8 mouse cellular contexts compared by ENCODE assay signal in genomic region chr1:153742374-153743155, GRCm38 (mm10). TPM values are rescaled to one million over a fixed set of nuclear protein-coding genes. Genes with fewer than 3 reads are reported as not detected.
DNase-seq lines count a peak whose midpoint lies in the region; ATAC-seq and TF ChIP-seq lines count a peak whose summit lies in the region.

No protein-coding gene starts in this region.

- H3K4me3 ChIP-seq in forebrain, embryonic 16.5 days (replicated peaks; ENCODE audit: low read length), result peak overlapping the region; percentile 53
- H3K4me3 ChIP-seq in hindbrain, postnatal 0 days (ENCODE audit: low read length), result no peak overlapping the region
- H3K4me3 ChIP-seq in limb, embryonic 11.5 days (ENCODE audit: low read depth, low read length), result no peak overlapping the region
- H3K4me3 ChIP-seq in myocyte, result peak overlapping the region; percentile 39
- no peak overlapping the region for H3K4me3 ChIP-seq in stomach, postnatal 0 days (ENCODE audit: low read depth, low read length)

- peak overlapping the region; percentile 70 for H3K4me2 ChIP-seq in forebrain, embryonic 16.5 days (ENCODE audit: low read length)
- H3K4me2 ChIP-seq in hindbrain, postnatal 0 days (ENCODE audit: low read depth, low read length), result peak overlapping the region; percentile 69; the same call in 1 of the 2 replicates
- no peak overlapping the region for H3K4me2 ChIP-seq in limb, embryonic 11.5 days (ENCODE audit: low read depth, severe bottlenecking)
- peak overlapping the region; percentile 80 for H3K4me2 ChIP-seq in myocyte (ENCODE audit: low read depth)
- no peak overlapping the region for H3K4me2 ChIP-seq in stomach, postnatal 0 days (replicated peaks; ENCODE audit: low read depth)

- no peak overlapping the region for H3ac ChIP-seq in myocyte (ENCODE audit: control insufficient read depth, insufficient read length)

- H3K27me3 ChIP-seq in forebrain, embryonic 16.5 days (replicated peaks; ENCODE audit: control insufficient read depth, insufficient read depth, low read length), result no peaks in the 10 kb centered on the region
- no peaks in the 10 kb centered on the region for H3K27me3 ChIP-seq in hindbrain, postnatal 0 days (ENCODE audit: insufficient read depth, low read length)
- H3K27me3 ChIP-seq in limb, embryonic 11.5 days (ENCODE audit: control insufficient read depth, insufficient read depth, low read length), result peaks cover 14% of the 10 kb centered on the region; the same call in 1 of the 2 replicates
- H3K27me3 ChIP-seq in myocyte (ENCODE audit: control insufficient read depth, insufficient read depth, insufficient read length), result no peaks in the 10 kb centered on the region
- H3K27me3 ChIP-seq in stomach, postnatal 0 days (ENCODE audit: control insufficient read depth, insufficient read depth, low read length), result peaks cover 3% of the 10 kb centered on the region; the same call in 1 of the 2 replicates

- H3K27ac ChIP-seq in forebrain, embryonic 16.5 days (ENCODE audit: low read length), result no peak overlapping the region
- no peak overlapping the region for H3K27ac ChIP-seq in hindbrain, postnatal 0 days
- H3K27ac ChIP-seq in limb, embryonic 11.5 days (replicated peaks; ENCODE audit: low read depth, low read length), result no peak overlapping the region
- H3K27ac ChIP-seq in stomach, postnatal 0 days (replicated peaks), result no peak overlapping the region

- DNase-seq in ovary, postnatal 10 days (ENCODE audit: low spot score), result peak; percentile 55
- no peak for DNase-seq in ovary, adult 18-20 months (ENCODE audit: low spot score)
- peak; percentile 66 for DNase-seq in cerebellum, adult 11-12 months
- peak; percentile 92 for DNase-seq in hindbrain, postnatal 0 days (ENCODE audit: low spot score)
- DNase-seq in limb, embryonic 11.5 days (ENCODE audit: low spot score), result peak; percentile 88
- peak; percentile 72 for DNase-seq in stomach, postnatal 0 days (ENCODE audit: low spot score)

- peaks cover 4% of the 10 kb centered on the region for H3K79me2 ChIP-seq in myocyte (ENCODE audit: control insufficient read depth, insufficient read depth)

- no peak for ATAC-seq in forebrain, embryonic 16.5 days
- no peak for ATAC-seq in hindbrain, postnatal 0 days
- no peak for ATAC-seq in limb, embryonic 11.5 days (ENCODE audit: insufficient number of reproducible peaks, low FRiP score, low TSS enrichment, low read depth)
- ATAC-seq in stomach, postnatal 0 days (ENCODE audit: low FRiP score, low TSS enrichment), result no peak

- no peak for TF ChIP-seq POLR2A in myocyte (IDR thresholded peaks at IDR 0.05; ENCODE audit: insufficient read length, low read depth)

- WGBS in forebrain, embryonic 16.5 days, result 53% methylated on average over 11 of the region's 11 CpGs
- 49% methylated on average over 11 of the region's 11 CpGs for WGBS in hindbrain, postnatal 0 days
- WGBS in limb, embryonic 11.5 days, result 56% methylated on average over 11 of the region's 11 CpGs
- 48% methylated on average over 11 of the region's 11 CpGs for WGBS in stomach, postnatal 0 days

- TF ChIP-seq CTCF in hindbrain, postnatal 0 days (IDR thresholded peaks at IDR 0.05; ENCODE audit: low read depth), result peak; percentile 97
- peak; percentile 97 for TF ChIP-seq CTCF in stomach, postnatal 0 days (IDR thresholded peaks at IDR 0.05; ENCODE audit: low read depth)

- TF ChIP-seq EP300 in stomach, postnatal 0 days (optimal IDR thresholded peaks at IDR 0.05), result no peak

- no peak overlapping the region for H3K9ac ChIP-seq in forebrain, embryonic 16.5 days (replicated peaks; ENCODE audit: low read depth, low read length)
- H3K9ac ChIP-seq in hindbrain, postnatal 0 days (replicated peaks; ENCODE audit: low read length), result no peak overlapping the region
- H3K9ac ChIP-seq in limb, embryonic 11.5 days (ENCODE audit: low read length), result no peak overlapping the region
- H3K9ac ChIP-seq in stomach, postnatal 0 days (ENCODE audit: low read length), result no peak overlapping the region

- H3K9me3 ChIP-seq in forebrain, embryonic 16.5 days (ENCODE audit: control insufficient read depth, low read length), result no peaks in the 10 kb centered on the region
- no peaks in the 10 kb centered on the region for H3K9me3 ChIP-seq in hindbrain, postnatal 0 days (ENCODE audit: low read length)
- H3K9me3 ChIP-seq in limb, embryonic 11.5 days (ENCODE audit: control insufficient read depth, low read length), result no peaks in the 10 kb centered on the region
- H3K9me3 ChIP-seq in stomach, postnatal 0 days (ENCODE audit: control insufficient read depth, low read length), result no peaks in the 10 kb centered on the region

- peaks cover 40% of the 10 kb centered on the region for H3K4me1 ChIP-seq in forebrain, embryonic 16.5 days (replicated peaks; ENCODE audit: control insufficient read depth, insufficient read depth, low read length)
- 0 out of 2 replicates have a peak, but pooled peaks cover 6% of the 10 kb centered on the region for H3K4me1 ChIP-seq in hindbrain, postnatal 0 days (ENCODE audit: insufficient read depth, low read length)
- H3K4me1 ChIP-seq in limb, embryonic 11.5 days (ENCODE audit: control insufficient read depth, insufficient read depth, low read length), result peaks cover 3% of the 10 kb centered on the region; the same call in 1 of the 2 replicates
- H3K4me1 ChIP-seq in stomach, postnatal 0 days (replicated peaks; ENCODE audit: control insufficient read depth, insufficient read depth), result peaks cover 2% of the 10 kb centered on the region; the same call in 1 of the 2 replicates

- H3K36me3 ChIP-seq in forebrain, embryonic 16.5 days (ENCODE audit: control insufficient read depth, insufficient read depth), result no peaks in the 10 kb centered on the region
- H3K36me3 ChIP-seq in hindbrain, postnatal 0 days (ENCODE audit: insufficient read depth, low read length), result no peaks in the 10 kb centered on the region
- H3K36me3 ChIP-seq in limb, embryonic 11.5 days (ENCODE audit: control insufficient read depth, insufficient read depth, low read length), result no peaks in the 10 kb centered on the region
- peaks cover 3% of the 10 kb centered on the region for H3K36me3 ChIP-seq in myocyte (ENCODE audit: control insufficient read depth, insufficient read depth)
- no peaks in the 10 kb centered on the region for H3K36me3 ChIP-seq in stomach, postnatal 0 days (ENCODE audit: control insufficient read depth, insufficient read depth, low read length)

TF ChIP-seq in myocyte, 11 proteins besides CTCF, POLR2A, EP300 and RAD21:
- TF ChIP-seq MAX (IDR thresholded peaks at IDR 0.05; ENCODE audit: low read depth) (no peak), REST (IDR thresholded peaks at IDR 0.05; ENCODE audit: insufficient read depth, insufficient read length) (no peak), MYOD1 (IDR thresholded peaks at IDR 0.05; ENCODE audit: control insufficient read depth in 1 of 3, insufficient read length in 2 of 3, low read depth in 2 of 3) (no peak), TCF12 (IDR thresholded peaks at IDR 0.05; ENCODE audit: insufficient read depth, poor library complexity, severe bottlenecking) (no peak), USF1 (IDR thresholded peaks at IDR 0.05; ENCODE audit: low read depth) (no peak), TCF3 (IDR thresholded peaks at IDR 0.05; ENCODE audit: insufficient read length, low read depth) (no peak), SRF (IDR thresholded peaks at IDR 0.05; ENCODE audit: control insufficient read depth, insufficient read length, low read depth) (no peak), CEBPB (IDR thresholded peaks at IDR 0.05; ENCODE audit: insufficient read depth, poor library complexity, severe bottlenecking) (no peak), POLR2AphosphoS2 (IDR thresholded peaks at IDR 0.05; ENCODE audit: insufficient read length, low read depth) (no peak), E2F4 (IDR thresholded peaks at IDR 0.05; ENCODE audit: insufficient read depth) (no peak), MYOG (IDR thresholded peaks at IDR 0.05; ENCODE audit: control insufficient read depth in 1 of 3, insufficient read depth in 1 of 3, insufficient read length in 2 of 3, low read depth in 2 of 3) (no peak)

RNA-seq across cellular contexts. Expression of gene Rgs16, which starts 2.4 kb away (rescaled TPM):
- 32.9 and 34.3 TPM in 2 replicates for polyA plus RNA-seq in forebrain, embryonic 16.5 days (2015; fragmentation: Nextera tagmentation; extraction: Ambion mirVana)
- 3.8 and 4.3 TPM in 2 replicates for total RNA-seq in hindbrain, postnatal 0 days (2014; rRNA removed)
- polyA plus RNA-seq in hindbrain, postnatal 0 days (2015; fragmentation: Nextera tagmentation; extraction: Ambion mirVana), result 5.7 and 6.7 TPM in 2 replicates
- 4.8 and 4.9 TPM in 2 replicates for polyA plus RNA-seq in limb, embryonic 11.5 days (2014; fragmentation: Nextera tagmentation; extraction: Ambion mirVana)
- 6.5 TPM for polyA plus RNA-seq in myocyte (2012; fragmentation: generic; extraction: Trizol)
- polyA plus RNA-seq in stomach, postnatal 0 days (2015; fragmentation: Nextera tagmentation; extraction: Ambion mirVana), result 2.3 and 2.7 TPM in 2 replicates

RNA-seq across cellular contexts. Expression of gene Rnasel, which starts 6.7 kb away (rescaled TPM):
- 40.4 and 42.7 TPM in 2 replicates for polyA plus RNA-seq in forebrain, embryonic 16.5 days (2015; fragmentation: Nextera tagmentation; extraction: Ambion mirVana)
- 21.6 and 23.3 TPM in 2 replicates for total RNA-seq in hindbrain, postnatal 0 days (2014; rRNA removed)
- 16.8 and 17.1 TPM in 2 replicates for polyA plus RNA-seq in hindbrain, postnatal 0 days (2015; fragmentation: Nextera tagmentation; extraction: Ambion mirVana)
- polyA plus RNA-seq in limb, embryonic 11.5 days (2014; fragmentation: Nextera tagmentation; extraction: Ambion mirVana), result 9.1 and 10.2 TPM in 2 replicates
- polyA plus RNA-seq in myocyte (2012; fragmentation: generic; extraction: Trizol), result 0.11 TPM
- 11.8 TPM in 2 replicates for polyA plus RNA-seq in stomach, postnatal 0 days (2015; fragmentation: Nextera tagmentation; extraction: Ambion mirVana)

Comparison
In these comparisons a context has a peak if more than half of its experiments do, and no peak if none do; other contexts are left out.
1. H3K4me2 ChIP-seq: peak in forebrain, embryonic 16.5 days (single experiment), hindbrain, postnatal 0 days (single experiment) and myocyte (single experiment); none in limb, embryonic 11.5 days (single experiment) and stomach, postnatal 0 days (single experiment).
2. H3K4me3 ChIP-seq: peak in forebrain, embryonic 16.5 days (single experiment) and myocyte (single experiment); none in hindbrain, postnatal 0 days (single experiment), limb, embryonic 11.5 days (single experiment) and stomach, postnatal 0 days (single experiment).